Mouse (Mus musculus) MEL (cell line): ENCODE measurements around the gene Slc17a7. TPM values are rescaled to one million over a fixed set of nuclear protein-coding genes. Genes with fewer than 3 reads are reported as not detected.

Source experiments
- DNase-seq: peaks from one replicate; pipeline ENCODE4 v3.0.0; 2011; ENCODE audit warnings: low read depth, low spot score
- H3K27ac ChIP-seq: 2 replicates; pipeline ENCODE4 v1.5.1; 2012; ENCODE audit warnings: low read depth, mild to moderate bottlenecking, control low read depth, low read length, moderate library complexity; ENCODE audit not compliant: control insufficient read depth
- H3K27me3 ChIP-seq, 2 experiments: fragments of 150-350 bp in 1 of 2; sonication (generic) in 1 of 2; 2 replicates each; pipeline ENCODE4 v1.6.1; 2012; ENCODE audit warnings: low read length in 2 of 2, mild to moderate bottlenecking in 2 of 2, improper control_type of control experiment in 1 of 2, moderate library complexity in 1 of 2; ENCODE audit not compliant: insufficient read depth in 2 of 2, control insufficient read depth in 1 of 2
- H3K36me3 ChIP-seq, 2 experiments: 2 replicates each; pipeline ENCODE4 v1.6.1; 2012 to 2014; ENCODE audit warnings: low read length in 2 of 2, improper control_type of control experiment in 1 of 2, inconsistent platforms in 1 of 2, mild to moderate bottlenecking in 1 of 2; ENCODE audit not compliant: insufficient read depth in 2 of 2, control insufficient read depth in 1 of 2
- H3K4me1 ChIP-seq, 2 experiments: fragments of 150-350 bp in 1 of 2; sonication (generic) in 1 of 2; 2 replicates each; pipeline ENCODE4 v1.6.1; 2012; ENCODE audit warnings: low read length in 2 of 2, improper control_type of control experiment in 1 of 2, mild to moderate bottlenecking in 1 of 2; ENCODE audit not compliant: insufficient read depth in 2 of 2, control insufficient read depth in 1 of 2
- H3K4me3 ChIP-seq, 2 experiments: fragments of 150-350 bp in 1 of 2; sonication (generic) in 1 of 2; 2 replicates each; pipeline ENCODE4 v1.5.1; 2012; ENCODE audit warnings: low read depth in 2 of 2, low read length in 2 of 2, mild to moderate bottlenecking in 2 of 2, moderate library complexity in 2 of 2, control low read depth in 1 of 2, improper control_type of control experiment in 1 of 2; ENCODE audit not compliant: control insufficient read depth in 1 of 2, insufficient read depth in 1 of 2
- H3K79me2 ChIP-seq: 2 replicates; pipeline ENCODE4 v1.6.1; 2012; ENCODE audit warnings: mild to moderate bottlenecking, low read length, moderate library complexity; ENCODE audit not compliant: control insufficient read depth, poor library complexity, insufficient read depth
- H3K9ac ChIP-seq: 2 replicates; pipeline ENCODE4 v1.6.1; 2012; ENCODE audit warnings: low read depth, mild to moderate bottlenecking, control low read depth, low read length, moderate library complexity; ENCODE audit not compliant: control insufficient read depth, poor library complexity, severe bottlenecking
- H3K9me3 ChIP-seq: fragments of 150-350 bp; sonication (generic); replicated peaks from 2 replicates; pipeline ENCODE4 v1.6.1; 2012; ENCODE audit warnings: mild to moderate bottlenecking, low read length, improper control_type of control experiment, moderate library complexity; ENCODE audit not compliant: insufficient read depth
- JUND ChIP-seq: IDR thresholded peaks from 2 replicates; pipeline ENCODE4 v1.6.1; 2011; ENCODE audit warnings: low read depth, mild to moderate bottlenecking, improper control_type of control experiment, low read length
- MAZ ChIP-seq: IDR thresholded peaks from 2 replicates; pipeline ENCODE4 v1.6.1; 2012; ENCODE audit warnings: low read depth, mild to moderate bottlenecking, inconsistent platforms, low read length, improper control_type of control experiment
- MEF2A ChIP-seq: IDR thresholded peaks from 2 replicates; pipeline ENCODE4 v1.6.1; 2014; ENCODE audit warnings: low read depth, mild to moderate bottlenecking, inconsistent platforms, low read length, improper control_type of control experiment; ENCODE audit not compliant: poor library complexity, insufficient replicate concordance, severe bottlenecking; ENCODE audit errors: extremely low read depth
- MXI1 ChIP-seq: IDR thresholded peaks from 2 replicates; pipeline ENCODE4 v1.6.1; 2011; ENCODE audit warnings: mild to moderate bottlenecking, low read depth, low read length, improper control_type of control experiment
- NELFE ChIP-seq: IDR thresholded peaks from 2 replicates; pipeline ENCODE4 v1.6.1; 2011; ENCODE audit warnings: low read depth, low read length, improper control_type of control experiment
- NRF1 ChIP-seq: IDR thresholded peaks from 2 replicates; pipeline ENCODE4 v1.6.1; 2014; ENCODE audit warnings: low read depth, mild to moderate bottlenecking, inconsistent platforms, low read length, improper control_type of control experiment, moderate library complexity; ENCODE audit not compliant: poor library complexity, insufficient read depth, severe bottlenecking
- POLR2AphosphoS2 ChIP-seq: IDR thresholded peaks from 2 replicates; pipeline ENCODE4 v1.6.1; 2011; ENCODE audit warnings: low read length, improper control_type of control experiment
- POLR2AphosphoS5 ChIP-seq: IDR thresholded peaks from 2 replicates; pipeline ENCODE4 v1.6.1; 2012; ENCODE audit warnings: low read depth, borderline replicate concordance, mild to moderate bottlenecking, inconsistent platforms, low read length, moderate library complexity, mixed read lengths
- TBP ChIP-seq: IDR thresholded peaks from 2 replicates; pipeline ENCODE4 v1.8.0; 2011; ENCODE audit warnings: low read depth, low read length, improper control_type of control experiment
- TCF12 ChIP-seq: IDR thresholded peaks from 2 replicates; pipeline ENCODE4 v1.6.1; 2014; ENCODE audit warnings: low read depth, mild to moderate bottlenecking, inconsistent platforms, low read length, improper control_type of control experiment, moderate library complexity
- USF1 ChIP-seq: IDR thresholded peaks from 2 replicates; pipeline ENCODE4 v1.6.1; 2014; ENCODE audit warnings: low read depth, mild to moderate bottlenecking, inconsistent platforms, low read length, improper control_type of control experiment, moderate library complexity
- ZKSCAN1 ChIP-seq: IDR thresholded peaks from 2 replicates; pipeline ENCODE4 v1.6.1; 2012; ENCODE audit warnings: low read depth, mild to moderate bottlenecking, inconsistent platforms, low read length, improper control_type of control experiment, moderate library complexity
- ZNF384 ChIP-seq: IDR thresholded peaks from 2 replicates; pipeline ENCODE4 v1.6.1; 2012; ENCODE audit warnings: low read depth, mild to moderate bottlenecking, inconsistent platforms, low read length, improper control_type of control experiment
- polyA plus RNA-seq, 2 experiments: library from polyadenylated mRNA; stranded (reverse) in 1 of 2; unstranded in 1 of 2; fragments of >175 nt in 1 of 2; fragments of >200 nt in 1 of 2; gene quantifications; 2 replicates each; pipeline versions ENCODE4 v1.2.1 to v1.2.4; 2012; ENCODE audit warnings: low replicate concordance in 2 of 2, low read depth in 1 of 2; ENCODE audit not compliant: insufficient read length in 2 of 2, insufficient read depth in 1 of 2, missing spikeins in 1 of 2
- total RNA-seq: library from RNA; depleted of rRNA; stranded (reverse); fragments of 300-350 nt; gene quantifications from 2 replicates; pipeline ENCODE4 v1.2.3, GENCODE M21; 2012

The Slc17a7 gene
- total and polyA plus RNA-seq, 3 experiments = 0.23 to 1.0 TPM; not detected in 1

DNA sequence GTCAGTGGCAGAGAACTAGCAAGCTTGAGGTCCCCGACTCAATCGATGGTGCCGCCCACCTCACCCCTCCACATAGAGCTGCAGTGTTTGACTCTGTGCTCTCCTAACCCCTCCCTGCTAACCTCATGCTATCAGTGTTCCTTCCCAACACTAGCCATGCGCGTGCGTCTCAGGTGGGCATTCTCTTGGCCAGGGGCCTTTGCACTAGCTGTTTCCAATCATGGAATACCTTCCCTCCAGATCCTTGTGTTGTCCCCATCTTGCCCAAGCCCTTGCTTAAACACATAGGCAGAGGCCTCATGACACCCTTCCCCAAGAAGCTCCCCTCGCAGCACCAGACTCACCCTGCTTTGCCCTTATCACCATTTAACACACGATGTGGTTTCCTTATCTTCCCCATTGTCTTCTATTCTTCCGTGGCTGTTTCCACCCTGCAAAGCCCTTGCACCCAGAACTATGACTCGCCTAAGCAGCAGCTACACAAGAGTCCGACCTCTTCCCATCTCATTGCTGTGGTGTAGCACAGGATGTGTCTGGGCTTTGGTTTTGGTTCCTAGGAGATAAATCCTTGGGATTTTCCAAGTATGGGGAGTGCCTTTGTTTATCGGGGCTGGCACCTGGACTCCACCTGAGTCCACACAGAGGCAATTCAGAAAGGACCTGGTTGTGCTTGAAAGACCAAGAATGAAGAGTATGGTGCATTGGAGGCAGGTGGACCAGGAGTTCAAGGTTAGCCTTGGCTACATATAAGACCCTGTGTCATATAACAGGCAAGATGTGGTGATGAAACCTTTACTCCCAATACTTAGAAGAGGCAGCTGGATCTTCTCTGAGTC is 26.4 kb upstream of the Slc17a7 start (continued):
- TF ChIP-seq TCF12 (peak; percentile 99), JUND (peak; percentile 63), MEF2A (0 out of 2 replicates have a peak, but pooled peaks have one; percentile 30), MAZ (peak; percentile 79; the same call in 1 of the 2 replicates), ZNF384 (peak; percentile 34; the same call in 1 of the 2 replicates), ZKSCAN1 (no peak), TBP (peak; percentile 59; the same call in 1 of the 2 replicates), NELFE (peak; percentile 42; the same call in 1 of the 2 replicates), POLR2AphosphoS5 (no peak), POLR2AphosphoS2 (0 out of 2 replicates have a peak, but pooled peaks have one; percentile 35)
- TF ChIP-seq, all 39 proteins: peak for 26

DNA sequence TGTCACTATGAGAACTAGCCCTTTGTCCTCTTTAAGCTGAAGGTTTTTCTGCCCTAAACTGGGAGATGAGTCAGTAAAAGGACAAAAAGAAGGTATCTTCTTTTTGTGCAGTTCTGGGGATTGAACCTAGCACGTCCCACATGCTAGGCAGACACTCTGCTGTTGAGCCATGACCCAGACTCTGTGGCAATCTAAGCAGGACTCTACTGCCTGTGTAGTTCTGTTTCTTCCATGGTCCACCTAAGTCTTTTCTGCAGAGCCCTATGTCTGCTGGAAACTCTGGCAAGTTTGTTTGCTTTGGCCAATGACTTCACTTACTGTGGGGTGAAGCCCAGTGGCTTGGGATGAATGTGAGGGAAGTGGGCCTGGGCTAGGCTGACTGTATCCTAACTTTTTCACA is 25.3 kb upstream of the Slc17a7 start:
- Histone ChIP-seq H3K4me1 (peaks cover 11 to 27% of the 10 kb centered on the region in 2 experiments), H3K79me2 (no peaks in the 10 kb centered on the region; the same call in 1 of the 2 replicates), H3K27me3 (no peaks in the 10 kb centered on the region), H3K9me3 (no peaks in the 10 kb centered on the region), H3K36me3 (peaks cover 0 to 14% of the 10 kb centered on the region in 2 experiments; a peak in 2 of 4 replicates), H3K9ac (no peak overlapping the region), H3K27ac (peak overlapping the region; percentile 80; the same call in 1 of the 2 replicates), H3K4me3 (no peak overlapping the region)
- DNase-seq = peak; percentile 39
- no peak for TF ChIP-seq NRF1
- peak; percentile 98 for TF ChIP-seq TBP

DNA sequence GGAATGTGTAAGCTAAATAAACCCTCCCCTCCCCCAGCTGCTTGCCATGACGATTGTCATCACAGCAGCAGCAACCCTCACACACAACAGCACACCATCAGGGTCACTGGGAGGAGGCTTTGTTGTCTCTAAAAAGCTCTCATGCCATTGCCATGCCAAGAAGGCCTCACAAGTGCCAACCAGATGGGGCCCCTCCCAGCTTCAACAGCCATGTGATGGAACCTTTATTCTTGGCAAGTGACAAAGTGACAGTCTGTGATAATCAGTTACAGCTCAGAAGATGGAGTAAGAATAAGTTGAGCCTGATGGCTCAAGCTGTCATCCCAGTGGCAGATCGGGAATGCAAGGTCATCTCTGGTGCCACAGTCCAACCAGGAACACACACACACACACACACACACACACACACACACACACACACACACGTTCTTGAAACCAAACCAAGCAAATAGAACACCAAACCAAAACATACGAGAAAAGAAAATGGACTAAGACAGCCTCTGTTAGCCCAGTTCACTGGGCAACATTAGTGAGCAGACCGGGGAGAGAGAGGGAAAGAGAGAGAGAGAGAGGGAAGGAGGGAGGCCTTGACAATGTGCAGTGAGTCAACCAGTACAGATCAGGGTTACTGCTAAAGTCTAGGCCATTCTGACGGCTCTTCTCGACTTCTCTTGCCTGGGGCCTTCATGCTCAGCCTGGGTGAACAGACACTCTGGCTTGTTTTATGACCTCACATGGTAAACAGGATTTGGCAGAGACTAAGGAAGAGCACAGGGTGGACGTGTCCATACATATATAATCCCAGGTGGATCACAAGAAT is 23.6 kb upstream of the Slc17a7 start:
- no peak for DNase-seq
- H3K27me3 ChIP-seq = no peaks in the 10 kb centered on the region
- H3K9ac ChIP-seq = no peak overlapping the region
- no peak overlapping the region for H3K4me3 ChIP-seq
- H3K9me3 ChIP-seq = no peaks in the 10 kb centered on the region
- no peaks in the 10 kb centered on the region; the same call in 1 of the 2 replicates for H3K79me2 ChIP-seq
- no peak for TF ChIP-seq NRF1
- TF ChIP-seq USF1 = 0 out of 2 replicates have a peak, but pooled peaks have one; percentile 7
- no peak for TF ChIP-seq MXI1
- H3K36me3 ChIP-seq = peaks cover 0 to 14% of the 10 kb centered on the region in 2 experiments; a peak in 2 of 4 replicates
- no peak overlapping the region for H3K27ac ChIP-seq
- peaks cover 11 to 23% of the 10 kb centered on the region in 2 experiments for H3K4me1 ChIP-seq
